Mouse (Mus musculus) small intestine, adult 2 months (tissue): Measurements from ENCODE around the gene Bpifb9b.

Experiments used
- CTCF ChIP-seq: fragments of 200-500 bp; IDR thresholded peaks from 2 replicates; pipeline ENCODE4 v1.5.1; 2012; ENCODE audit warnings: low read depth, mild to moderate bottlenecking, control low read depth, inconsistent platforms, low read length, moderate library complexity, mixed read lengths; ENCODE audit not compliant: insufficient replicate concordance, insufficient read length; ENCODE audit errors: extremely low read depth
- POLR2A ChIP-seq: fragments of 200-500 bp; IDR thresholded peaks from 2 replicates; pipeline ENCODE4 v1.6.1; 2012; ENCODE audit warnings: low read depth, mild to moderate bottlenecking, control low read depth, inconsistent platforms, low read length, moderate library complexity

DNA sequence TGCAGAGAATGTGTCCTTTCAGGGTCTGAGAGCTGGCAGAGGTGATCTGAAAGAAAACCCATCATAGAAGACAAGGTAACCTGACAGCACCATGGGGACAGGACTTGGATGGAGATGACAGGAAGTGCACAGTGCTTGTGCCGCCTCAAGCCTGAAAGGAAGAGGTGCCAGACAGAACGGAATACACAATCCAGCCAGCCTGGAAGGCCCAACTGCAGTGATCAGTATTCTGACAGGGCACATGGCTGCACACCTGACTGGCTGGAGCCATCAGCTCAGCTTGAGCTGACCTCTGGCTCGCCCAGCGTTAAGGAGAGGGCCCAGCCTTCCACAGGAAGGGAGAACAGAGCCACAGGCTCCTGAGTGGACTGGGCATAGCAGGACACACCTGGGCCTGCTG lies 28.5 kb downstream of the Bpifb9b start:
- TF ChIP-seq CTCF = no peak
- no peak for TF ChIP-seq POLR2A
